Mouse (Mus musculus) MN1 (cell line): ENCODE results near the gene Gps2.

ENCODE experiments used
- DNase-seq: peaks from one replicate; pipeline ENCODE4 v3.0.0-alpha.2; 2016; ENCODE audit warnings: low spot score

Gene Gps2

GRCm38 (mm10) chr11:69964650-69965270 lies 51.1 kb downstream of the Gps2 start, which contains the start of gene Cldn7:
TSS of gene Cldn7 (plus strand) at chr11:69964779.
- no peak for DNase-seq

GRCm38 (mm10) chr11:69965271-69966005 lies 51.8 kb downstream of the Gps2 start:
- DNase-seq: no peak
